Mouse (Mus musculus): ENCODE measurements around the gene Hpse2.

The Hpse2 gene

DNA sequence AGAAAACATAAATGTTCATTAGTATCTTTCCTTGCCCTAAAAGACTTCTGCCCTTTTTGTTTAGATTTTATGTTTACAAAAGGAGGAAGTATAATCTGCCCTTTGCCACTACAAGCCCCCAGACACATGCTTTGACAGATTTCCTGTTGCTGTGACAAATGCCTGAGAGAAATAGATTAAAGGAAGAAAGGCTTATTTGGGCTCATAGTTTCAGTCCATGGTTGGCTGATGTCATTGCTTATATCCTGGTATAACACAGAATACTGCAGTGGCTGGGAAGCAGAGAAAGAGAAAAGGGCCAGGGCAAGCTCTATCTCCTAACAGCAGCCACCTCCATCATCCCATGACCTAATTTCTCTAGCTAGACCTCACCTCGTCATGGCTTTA lies 401.8 kb downstream of the Hpse2 start:
- in situ Hi-C loops (cut with MboI; ENCODE audit: low pct_unique_long_range_greater_than_20kb in 1 of 2, low sequenced_read_pairs in 2 of 2, unreplicated experiment in 1 of 2) = no loop called here

DNA sequence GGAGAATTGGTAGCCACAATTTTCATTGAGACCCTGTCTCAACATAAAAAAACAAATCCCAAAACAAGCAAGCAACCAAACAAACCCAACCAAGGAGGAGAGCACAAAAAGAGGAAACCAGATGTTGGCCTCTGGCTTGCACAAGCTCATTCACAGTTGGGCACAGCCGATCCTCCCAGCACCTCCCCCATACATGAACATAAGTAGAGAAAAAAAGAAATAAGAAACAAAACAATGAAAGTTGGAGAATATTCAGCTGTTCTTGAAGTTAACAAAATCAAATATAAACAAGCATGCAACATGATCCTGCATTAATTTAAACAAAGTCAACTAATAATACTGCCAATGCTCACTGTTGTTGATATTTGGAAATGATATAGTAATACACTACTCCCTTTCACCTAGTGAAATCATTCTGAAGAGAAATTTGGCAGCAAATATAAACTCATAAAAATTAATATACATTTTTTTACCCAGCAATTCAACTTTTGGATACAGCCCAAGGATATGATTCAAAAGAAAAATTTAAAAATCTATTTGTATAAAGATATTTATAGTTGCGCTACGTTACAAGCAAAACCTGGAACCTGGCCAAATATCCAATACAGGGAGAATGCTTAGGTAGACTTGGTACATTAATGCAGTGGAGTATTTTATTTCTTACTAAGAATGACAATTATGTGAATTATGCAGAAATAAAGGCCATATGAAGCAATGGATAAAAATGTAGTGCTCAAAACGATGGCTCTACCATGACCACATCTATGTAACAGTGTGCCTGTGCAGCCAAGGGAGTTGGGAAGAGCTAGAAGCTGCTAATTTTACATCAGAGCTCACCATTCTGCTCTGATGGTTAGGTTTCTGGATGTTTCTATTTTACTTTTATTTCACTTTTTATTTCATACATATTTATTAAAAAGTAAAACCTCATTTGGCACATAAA lies 402.5 kb downstream of the Hpse2 start:
- in situ Hi-C loops (cut with MboI; ENCODE audit: low pct_unique_long_range_greater_than_20kb in 1 of 2, low sequenced_read_pairs in 2 of 2, unreplicated experiment in 1 of 2) = no loop called here

DNA sequence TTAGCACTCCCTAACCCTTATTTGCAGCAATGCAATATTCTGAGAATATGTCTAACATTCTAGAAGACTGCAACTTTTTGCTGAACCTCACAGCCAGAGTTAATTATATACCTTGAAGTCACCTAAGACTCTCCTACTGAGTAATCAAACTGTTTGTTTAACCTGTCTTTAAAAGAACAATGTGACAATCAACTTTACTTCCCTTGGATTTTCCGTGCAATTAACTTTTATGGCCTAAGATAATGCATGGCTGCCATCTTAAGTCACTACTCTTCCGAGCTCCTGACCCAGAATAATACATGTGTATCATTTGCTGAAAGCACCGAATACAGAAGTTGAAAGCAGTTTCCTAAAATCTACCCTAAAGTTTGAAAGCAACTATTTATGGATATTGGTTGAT lies 407.6 kb downstream of the Hpse2 start:
- in situ Hi-C loops (cut with MboI; ENCODE audit: low pct_unique_long_range_greater_than_20kb in 1 of 2, low sequenced_read_pairs in 2 of 2, unreplicated experiment in 1 of 2) = no loop called here

DNA sequence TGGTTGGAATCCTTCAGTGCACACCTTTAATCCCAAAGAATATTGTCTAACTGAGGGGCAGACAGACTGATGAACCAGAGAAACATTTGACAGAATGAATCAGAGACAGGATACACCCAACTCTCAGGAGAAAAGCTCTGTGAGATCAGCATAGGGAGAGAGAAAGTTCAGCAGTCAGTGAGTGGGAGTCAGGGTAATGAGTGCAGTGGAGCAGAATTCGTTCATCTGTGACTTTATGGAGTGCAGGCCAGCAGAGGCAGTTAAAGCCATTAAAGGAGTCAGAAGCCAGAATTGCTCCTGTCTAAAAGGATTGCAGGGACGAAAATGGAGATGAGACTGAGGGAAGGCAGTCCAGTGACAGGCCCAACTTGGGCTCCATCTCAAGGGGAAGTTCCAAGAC lies 410.2 kb downstream of the Hpse2 start:
- in situ Hi-C loops (cut with MboI; ENCODE audit: low pct_unique_long_range_greater_than_20kb in 1 of 2, low sequenced_read_pairs in 2 of 2, unreplicated experiment in 1 of 2) = no loop called here

DNA sequence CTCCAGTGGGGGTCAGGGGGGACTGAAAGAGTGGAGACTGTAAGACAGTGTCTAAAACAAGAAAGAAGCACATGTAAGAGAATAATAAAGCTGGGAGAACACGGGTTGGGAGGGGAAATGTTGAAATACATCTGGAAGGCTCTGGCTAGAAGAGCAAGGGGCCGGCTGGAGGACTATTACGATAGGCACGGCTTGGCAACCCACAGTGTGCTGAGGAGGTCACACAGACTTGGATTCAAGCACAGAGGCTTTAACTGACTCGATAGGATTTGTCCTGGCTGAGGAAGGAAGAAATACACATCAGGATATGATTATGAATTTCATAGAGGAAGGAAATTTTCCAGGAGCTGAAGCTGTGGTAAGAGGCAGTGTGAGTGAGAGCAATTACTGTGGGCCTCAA lies 414.4 kb downstream of the Hpse2 start:
- in situ Hi-C loops (cut with MboI; ENCODE audit: low pct_unique_long_range_greater_than_20kb in 1 of 2, low sequenced_read_pairs in 2 of 2, unreplicated experiment in 1 of 2) = no loop called here

DNA sequence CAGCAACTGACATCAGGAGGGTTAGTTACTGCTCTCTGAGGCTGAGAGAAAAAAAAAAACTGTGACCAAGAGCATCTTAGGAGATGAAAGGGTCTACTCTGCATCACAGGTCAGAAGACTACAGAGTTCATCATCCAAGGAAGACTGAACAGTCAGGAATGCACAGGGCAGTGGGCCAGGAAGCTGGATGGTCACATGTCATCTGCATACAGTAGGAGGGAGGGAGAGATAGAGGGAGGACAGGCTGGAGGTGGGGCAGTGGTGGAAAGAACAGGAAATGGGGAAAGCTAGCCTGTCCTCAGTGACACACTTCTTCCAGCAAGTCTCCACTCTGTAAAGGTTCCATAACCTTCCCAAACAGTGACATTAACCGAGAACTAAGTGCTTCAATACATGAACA lies 423.0 kb downstream of the Hpse2 start:
- in situ Hi-C loops (cut with MboI; ENCODE audit: low pct_unique_long_range_greater_than_20kb in 1 of 2, low sequenced_read_pairs in 2 of 2, unreplicated experiment in 1 of 2) = no loop called here

DNA sequence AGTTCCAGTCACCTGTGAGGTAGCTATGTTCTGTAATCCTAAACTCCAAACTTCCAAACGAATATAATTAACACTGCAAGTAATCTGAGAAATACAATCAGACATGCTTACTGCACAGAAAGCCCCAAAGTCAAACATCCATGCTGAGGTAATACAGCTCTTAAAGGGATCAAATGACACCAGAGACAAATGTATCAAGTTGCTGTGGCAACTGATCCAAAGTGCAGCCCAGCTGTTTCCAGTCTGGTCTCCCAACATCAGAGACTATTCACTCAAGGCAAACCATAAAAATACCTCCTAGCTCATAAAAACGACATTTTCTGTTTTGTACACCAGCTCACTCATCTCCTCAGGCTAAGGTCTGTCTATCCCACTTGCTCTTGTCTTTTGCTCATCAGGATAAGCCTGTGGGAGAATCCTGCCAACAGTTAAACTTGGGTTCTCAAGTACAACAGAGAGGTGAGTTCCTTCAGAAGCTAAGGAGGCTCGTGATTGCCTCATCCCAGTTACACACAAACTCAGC lies 440.0 kb downstream of the Hpse2 start:
- in situ Hi-C loops (cut with MboI; ENCODE audit: low pct_unique_long_range_greater_than_20kb in 1 of 2, low sequenced_read_pairs in 2 of 2, unreplicated experiment in 1 of 2) = no loop called here

DNA sequence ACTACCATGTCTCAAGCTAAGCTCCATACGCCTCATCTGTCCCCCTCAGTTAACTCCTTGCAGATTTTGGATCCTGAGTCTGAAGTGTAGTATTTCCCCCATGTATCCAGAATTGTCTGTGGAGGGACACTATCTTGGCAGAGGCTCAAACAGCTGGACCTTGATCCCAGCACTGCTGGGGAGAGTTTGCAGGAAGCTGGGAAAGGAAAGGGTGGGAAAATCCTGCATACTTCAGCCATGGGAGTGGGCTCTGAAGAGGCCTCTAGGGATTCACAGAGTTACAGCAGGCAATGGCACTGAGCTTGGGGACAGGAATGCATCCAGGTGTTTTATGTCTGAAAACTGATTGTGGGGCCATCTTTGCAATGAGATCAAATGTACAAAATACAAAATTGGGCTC lies 450.6 kb downstream of the Hpse2 start:
- in situ Hi-C loops (cut with MboI; ENCODE audit: low pct_unique_long_range_greater_than_20kb in 1 of 2, low sequenced_read_pairs in 2 of 2, unreplicated experiment in 1 of 2) = no loop called here

DNA sequence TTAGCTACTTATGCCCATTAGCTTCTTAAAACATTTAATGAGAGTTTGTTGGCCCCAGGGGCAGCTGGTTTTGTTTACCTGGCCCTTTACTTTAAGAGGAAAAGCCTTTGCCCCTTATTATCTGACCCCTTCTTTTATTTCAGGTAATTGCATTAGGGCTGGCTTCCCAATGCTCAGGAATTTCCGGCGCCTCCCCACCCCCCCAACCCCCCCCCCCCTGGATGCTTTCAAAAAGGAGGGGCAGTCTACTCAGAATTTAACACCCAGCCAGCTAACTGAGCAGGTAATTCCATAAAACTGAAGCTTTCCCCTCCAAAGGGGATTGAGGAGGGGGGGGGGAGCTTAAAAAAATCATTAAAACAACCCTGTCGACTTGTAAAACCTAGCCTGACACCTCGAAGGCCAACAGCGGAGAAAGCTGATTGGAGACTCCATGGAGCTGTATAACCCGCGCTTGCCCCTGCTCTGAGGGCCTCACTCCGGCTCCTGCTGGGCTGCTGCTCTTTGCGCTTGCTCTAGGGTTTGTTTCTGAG lies 451.4 kb downstream of the Hpse2 start:
- in situ Hi-C loops (cut with MboI; ENCODE audit: low pct_unique_long_range_greater_than_20kb in 1 of 2, low sequenced_read_pairs in 2 of 2, unreplicated experiment in 1 of 2) = no loop called here

DNA sequence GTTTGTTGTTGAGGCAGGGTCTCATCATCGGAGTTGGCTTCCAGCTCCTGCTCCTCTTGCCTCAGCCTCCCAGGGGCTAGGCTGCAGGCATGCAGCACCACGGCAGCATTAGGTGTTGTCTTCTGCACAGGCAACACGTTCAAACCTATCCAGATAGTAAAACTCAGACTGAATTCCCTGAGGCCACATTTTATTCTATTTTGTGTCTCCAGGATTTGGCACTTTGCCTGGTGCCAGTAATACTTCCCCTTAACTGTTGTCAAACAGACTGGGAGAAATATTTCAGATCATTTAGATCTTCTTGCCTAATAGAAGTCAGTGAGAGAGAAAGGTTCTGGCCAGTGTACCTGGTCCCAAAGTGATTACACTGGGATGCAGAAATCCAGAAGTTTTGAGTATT lies 458.5 kb downstream of the Hpse2 start:
- in situ Hi-C loops (cut with MboI; ENCODE audit: low pct_unique_long_range_greater_than_20kb in 1 of 2, low sequenced_read_pairs in 2 of 2, unreplicated experiment in 1 of 2) = no loop called here

DNA sequence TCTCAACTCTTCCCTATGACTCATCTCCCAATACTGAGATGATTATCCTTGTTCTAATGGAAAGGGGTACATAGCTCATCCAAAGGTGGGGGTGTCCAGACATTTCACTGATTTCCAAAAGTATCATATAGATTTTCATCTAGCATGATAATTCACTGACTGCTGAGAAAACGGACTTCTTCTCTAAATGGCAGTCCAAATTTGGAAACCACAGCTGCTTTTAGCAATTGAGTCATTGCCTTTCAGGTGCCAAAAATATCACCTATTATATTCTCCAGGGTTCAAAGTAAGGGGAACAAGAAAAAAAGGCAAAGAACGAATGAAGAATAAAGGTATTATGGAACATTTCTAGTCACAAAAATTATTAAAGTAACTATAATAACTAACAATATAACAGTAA lies 459.9 kb downstream of the Hpse2 start:
- in situ Hi-C loops (cut with MboI; ENCODE audit: low pct_unique_long_range_greater_than_20kb in 1 of 2, low sequenced_read_pairs in 2 of 2, unreplicated experiment in 1 of 2) = no loop called here

DNA sequence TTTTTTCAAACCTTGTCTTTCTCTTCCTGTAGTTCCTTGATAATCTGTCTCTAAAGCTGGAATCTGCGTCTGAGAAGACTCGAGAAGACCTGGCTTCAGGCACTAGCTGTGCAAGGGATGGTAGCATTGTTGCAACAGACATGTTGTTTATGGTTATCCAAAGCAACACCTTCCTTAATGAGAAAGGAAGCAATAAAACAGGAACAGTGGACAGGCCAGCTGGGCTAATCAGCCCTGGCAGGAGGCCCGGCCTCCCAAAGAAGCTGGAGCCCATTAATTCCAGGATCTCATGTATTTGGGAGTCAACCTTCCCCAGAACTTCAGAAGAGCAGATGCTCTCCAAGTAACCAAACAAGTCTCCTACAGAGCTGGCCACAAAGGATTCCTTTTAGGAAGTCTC lies 465.5 kb downstream of the Hpse2 start:
- in situ Hi-C loops (cut with MboI; ENCODE audit: low pct_unique_long_range_greater_than_20kb in 1 of 2, low sequenced_read_pairs in 2 of 2, unreplicated experiment in 1 of 2) = no loop called here

DNA sequence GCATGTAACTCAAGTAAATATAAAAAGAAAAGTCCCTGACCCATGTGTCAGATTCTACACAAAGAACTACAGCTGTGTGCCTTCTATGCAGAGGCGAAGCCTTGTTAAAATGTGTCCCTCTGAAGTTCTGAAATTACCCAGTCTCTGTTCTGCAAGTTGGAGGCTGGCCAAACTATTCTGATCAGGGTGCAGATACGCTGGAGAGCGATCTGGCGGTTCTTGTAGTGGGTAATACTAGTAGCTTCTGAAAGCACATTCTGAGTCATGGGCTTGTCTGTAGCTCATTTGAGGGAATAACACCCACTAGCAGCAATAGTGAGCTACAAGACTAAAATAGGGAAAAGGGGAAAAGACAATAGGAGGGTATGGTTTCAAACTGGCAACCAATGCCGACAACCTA lies 474.5 kb downstream of the Hpse2 start:
- in situ Hi-C loops (cut with MboI; ENCODE audit: low pct_unique_long_range_greater_than_20kb in 1 of 2, low sequenced_read_pairs in 2 of 2, unreplicated experiment in 1 of 2) = no loop called here

DNA sequence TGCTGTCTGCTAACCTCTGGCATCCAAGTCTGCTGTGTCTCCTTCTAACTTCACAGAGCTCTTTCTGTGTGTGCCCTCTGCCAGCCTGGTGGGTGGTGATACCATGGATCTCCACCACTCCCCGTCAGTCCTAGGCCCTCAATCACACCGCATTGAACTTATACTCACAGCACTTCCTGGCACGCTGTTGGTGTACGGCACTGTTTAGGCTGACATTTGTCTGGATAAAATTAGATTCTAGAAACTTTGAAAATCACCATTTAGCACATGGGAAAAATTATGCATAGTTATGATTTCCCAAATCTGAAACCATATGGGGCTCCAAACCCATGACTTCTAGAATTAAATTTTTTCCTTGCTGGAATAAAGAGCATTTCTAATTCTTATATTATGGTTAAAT lies 478.4 kb downstream of the Hpse2 start:
- in situ Hi-C loops (cut with MboI; ENCODE audit: low pct_unique_long_range_greater_than_20kb in 1 of 2, low sequenced_read_pairs in 2 of 2, unreplicated experiment in 1 of 2) = no loop called here

DNA sequence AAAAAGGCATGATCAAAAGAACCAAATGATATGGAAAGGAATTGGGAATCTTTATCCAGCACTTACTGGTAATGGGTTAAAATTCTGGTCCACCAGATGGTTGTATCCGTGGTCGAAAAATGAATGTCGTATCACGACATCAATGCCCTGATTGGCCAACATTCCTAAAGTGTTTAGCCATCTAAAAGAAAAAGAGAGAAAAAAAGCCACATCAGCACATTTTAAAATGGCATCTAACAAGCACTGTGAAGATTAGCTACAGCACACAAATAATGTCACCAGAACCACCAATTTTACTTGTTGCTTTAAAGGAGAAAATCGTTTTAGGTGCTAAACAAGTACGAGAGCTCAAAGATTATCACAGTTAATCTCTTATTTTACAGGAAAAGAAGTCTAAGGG lies 479.6 kb downstream of the Hpse2 start:
- in situ Hi-C loops (cut with MboI; ENCODE audit: low pct_unique_long_range_greater_than_20kb in 1 of 2, low sequenced_read_pairs in 2 of 2, unreplicated experiment in 1 of 2) = no loop called here

DNA sequence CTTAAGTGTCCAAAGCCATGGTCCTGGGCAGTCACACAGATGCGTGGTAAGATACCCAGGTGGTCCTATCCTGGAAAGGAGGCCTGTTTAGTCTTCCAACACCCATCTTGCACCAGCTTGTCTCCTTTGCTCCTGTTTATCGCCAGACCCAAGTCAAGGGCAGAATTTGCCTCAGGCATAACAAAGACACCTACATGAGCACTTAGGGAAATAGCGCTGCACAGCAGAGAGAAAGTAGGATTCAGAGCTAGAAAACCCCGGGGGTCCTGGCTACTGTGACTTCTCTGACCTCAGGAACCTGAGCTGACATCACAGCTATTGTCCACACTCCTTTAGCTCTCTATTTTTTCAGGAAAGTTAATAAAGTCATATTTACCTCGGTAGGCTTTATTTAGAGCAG lies 481.8 kb downstream of the Hpse2 start:
- in situ Hi-C loops (cut with MboI; ENCODE audit: low pct_unique_long_range_greater_than_20kb in 1 of 2, low sequenced_read_pairs in 2 of 2, unreplicated experiment in 1 of 2) = no loop called here

DNA sequence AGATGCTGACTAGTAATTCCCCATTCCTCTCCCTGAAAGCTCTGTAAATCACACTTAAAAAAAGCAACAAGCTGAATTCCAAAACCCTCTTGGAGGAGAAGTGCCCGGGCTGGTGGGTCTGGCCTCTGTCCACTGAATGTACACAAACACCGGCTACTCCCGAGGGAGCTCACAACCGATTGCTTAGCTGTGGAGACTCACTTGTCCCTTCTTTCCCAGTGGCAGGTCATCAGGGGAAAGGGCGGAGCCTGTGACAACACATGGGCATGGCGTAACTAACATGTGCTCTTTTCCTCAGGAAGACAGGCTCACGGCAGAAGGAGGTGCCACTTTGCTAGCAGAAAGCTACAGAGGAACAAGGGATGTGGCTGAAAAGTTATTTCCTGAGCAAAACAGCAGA lies 483.4 kb downstream of the Hpse2 start:
- in situ Hi-C loops (cut with MboI; ENCODE audit: low pct_unique_long_range_greater_than_20kb in 1 of 2, low sequenced_read_pairs in 2 of 2, unreplicated experiment in 1 of 2) = no loop called here

DNA sequence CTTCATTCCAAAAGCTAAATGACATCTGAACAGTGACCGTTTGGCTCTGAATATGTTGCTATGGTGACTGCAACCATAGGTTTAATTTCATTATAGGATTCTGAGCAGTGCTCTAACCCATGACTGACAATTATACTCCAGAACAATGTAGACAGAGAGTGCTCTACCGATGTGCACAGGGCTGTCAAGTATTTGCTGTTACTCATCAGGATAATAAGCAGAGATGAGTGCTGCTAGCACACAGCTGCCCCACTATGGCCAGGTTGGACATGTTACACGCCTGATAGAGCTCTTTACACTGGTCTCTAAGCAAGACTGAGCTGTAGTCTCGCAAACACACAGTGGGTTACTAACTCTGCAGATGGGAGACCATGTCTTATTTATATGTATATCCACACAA lies 483.9 kb downstream of the Hpse2 start:
- in situ Hi-C loops (cut with MboI; ENCODE audit: low pct_unique_long_range_greater_than_20kb in 1 of 2, low sequenced_read_pairs in 2 of 2, unreplicated experiment in 1 of 2) = no loop called here

DNA sequence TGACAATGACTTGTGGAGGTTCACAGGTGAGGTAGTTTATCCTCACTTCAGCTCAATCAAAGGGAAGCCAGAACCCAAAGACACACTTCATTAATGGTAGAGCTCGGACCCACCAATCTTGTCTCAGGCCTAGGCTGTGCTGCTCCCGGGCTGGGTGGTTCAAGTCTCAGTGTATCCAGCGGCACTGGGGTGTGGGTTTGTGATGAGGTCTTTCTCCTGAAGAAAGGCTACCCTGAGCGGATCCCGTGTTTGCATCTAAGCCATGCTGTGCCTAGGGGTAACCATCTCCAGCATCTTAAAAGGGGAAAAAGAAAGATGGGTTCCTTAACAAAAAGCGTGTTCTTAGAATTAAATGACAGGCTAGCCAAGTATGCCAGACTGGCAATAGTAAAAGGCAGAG lies 484.3 kb downstream of the Hpse2 start:
- in situ Hi-C loops (cut with MboI; ENCODE audit: low pct_unique_long_range_greater_than_20kb in 1 of 2, low sequenced_read_pairs in 2 of 2, unreplicated experiment in 1 of 2) = no loop called here

DNA sequence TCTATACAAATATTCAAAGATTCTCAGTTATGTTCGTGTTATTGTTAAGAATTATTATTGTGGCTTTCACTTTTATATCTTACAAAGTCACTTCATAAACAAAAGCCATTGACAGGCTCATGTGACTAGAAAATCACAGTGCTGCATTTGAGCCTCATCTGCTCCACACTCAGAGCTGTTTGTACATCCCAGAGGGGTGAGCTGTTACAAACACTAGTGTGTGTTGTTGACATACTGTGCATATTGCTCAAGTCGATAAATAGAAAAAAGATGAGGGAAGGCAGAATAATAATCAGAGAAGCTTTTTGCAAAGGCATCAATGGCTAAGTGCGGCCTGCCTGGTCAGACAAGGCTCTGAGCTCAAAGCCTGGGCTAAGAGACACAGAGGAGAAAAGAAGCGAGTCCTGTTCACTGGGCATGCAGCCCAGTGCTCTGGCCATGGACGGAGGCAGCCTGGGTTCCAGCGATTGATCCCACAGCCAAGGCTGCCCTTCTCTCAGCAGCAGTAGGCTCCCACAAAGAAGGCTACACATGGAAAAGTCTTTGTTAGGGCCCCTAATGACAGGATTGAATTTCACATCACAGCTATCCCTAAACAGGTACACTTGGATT lies 485.6 kb downstream of the Hpse2 start:
- in situ Hi-C loops (cut with MboI; ENCODE audit: low pct_unique_long_range_greater_than_20kb in 1 of 2, low sequenced_read_pairs in 2 of 2, unreplicated experiment in 1 of 2) = no loop called here

All from mouse embryonic stem cell (cell line).